Mouse (Mus musculus): ENCODE results near the gene 4930451I11Rik. TPM values are rescaled to one million over a fixed set of nuclear protein-coding genes. Genes with fewer than 3 reads are reported as not detected.

The 4930451I11Rik gene
- total RNA-seq, 4 experiments from 2014 or later: not detected

DNA sequence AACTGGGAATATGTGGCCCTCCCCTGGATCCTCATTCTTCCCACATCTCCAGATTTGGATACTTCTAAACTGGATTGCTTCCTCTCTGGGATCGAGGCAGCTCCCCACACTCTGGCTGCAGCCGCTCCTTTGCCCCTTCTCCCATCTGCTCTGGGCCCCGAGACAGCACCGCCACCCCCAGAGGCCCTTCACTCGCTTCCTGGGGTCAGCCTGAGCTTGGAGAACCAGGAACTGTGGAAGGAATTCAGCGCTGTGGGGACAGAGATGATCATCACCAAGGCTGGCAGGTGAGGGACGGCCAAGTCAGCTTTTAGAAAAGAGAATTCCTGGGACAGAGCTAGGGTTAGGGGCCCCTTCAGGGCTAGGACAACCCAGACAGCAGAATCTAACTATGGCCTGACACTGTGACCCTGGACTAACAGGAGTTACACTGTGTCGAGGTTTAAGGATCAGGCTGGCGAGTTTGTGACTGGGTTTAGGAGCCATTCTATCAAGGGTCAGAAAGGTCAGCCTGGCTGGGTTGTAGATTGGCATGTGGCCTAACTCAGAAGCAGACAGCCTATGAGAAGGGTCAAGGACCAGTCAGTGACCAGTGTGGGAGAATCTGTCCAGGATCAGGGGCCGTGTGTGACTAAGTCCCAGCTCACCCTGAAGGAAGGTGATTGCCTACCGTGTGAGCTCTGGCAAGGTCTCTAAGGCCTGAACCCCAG lies 49.6 kb downstream of the 4930451I11Rik start:
- DNase-seq (ENCODE audit: low spot score): no peak

GRCm38 (mm10) chr7:126780971-126781635 lies 50.3 kb downstream of the 4930451I11Rik start, which contains the start of gene Tbx6:
TSS of gene Tbx6 (plus strand) at chr7:126781483.
- DNase-seq (ENCODE audit: low spot score): no peak

Other genes with a start within 250 kb of the 4930451I11Rik start
- 1 to 10 TPM in 2 of 4 experiments, under 1 TPM in 2; 0.44 to 1.9 (median 0.75) TPM for gene Apobr, start 246.7 kb downstream of the 4930451I11Rik start, total RNA-seq (2022)
- gene Cln3, start 245.8 kb downstream of the 4930451I11Rik start, total RNA-seq (2022): 10 to 100 TPM; 12.9 to 15.6 (median 14.1) TPM
- not detected for gene Il27, start 236.7 kb downstream of the 4930451I11Rik start, total RNA-seq (2022)
- 1 to 10 TPM; 3.5 to 5.3 (median 4.7) TPM for gene Nupr1, start 200.8 kb downstream of the 4930451I11Rik start, total RNA-seq (2022)
- 10 to 100 TPM; 21.6 to 26.2 (median 24.9) TPM for gene Sgf29, start 182.3 kb downstream of the 4930451I11Rik start, total RNA-seq (2022)
- 10 to 100 TPM; 18.6 to 38.7 (median 31.5) TPM for gene Sult1a1, start 155.2 kb downstream of the 4930451I11Rik start, total RNA-seq (2022)
- 10 to 100 TPM; 52.4 to 70.4 (median 56.4) TPM for gene Bola2, start 136.2 kb downstream of the 4930451I11Rik start, total RNA-seq (2022)
- gene Slx1b, start 135.9 kb downstream of the 4930451I11Rik start, total RNA-seq (2022): 1 to 10 TPM; 3.2 to 6.2 (median 5.4) TPM
- 10 to 100 TPM in 1 of 4 experiments, 1 to 10 TPM in 3; 4.9 to 10.0 (median 6.2) TPM for gene Coro1a, start 123.9 kb downstream of the 4930451I11Rik start, total RNA-seq (2022)
- gene Mapk3, start 72.0 kb downstream of the 4930451I11Rik start, total RNA-seq (2022): 10 to 100 TPM; 46.5 to 52.3 (median 50.4) TPM
- gene Gdpd3, start 65.3 kb downstream of the 4930451I11Rik start, total RNA-seq (2022): 1 to 10 TPM; 1.3 to 2.2 (median 1.8) TPM
- 10 to 100 TPM; 46.6 to 99.6 (median 72.6) TPM for gene Ypel3, start 54.7 kb downstream of the 4930451I11Rik start, total RNA-seq (2022)
- gene Tbx6, start 50.2 kb downstream of the 4930451I11Rik start, total RNA-seq (2022): under 1 TPM; 0.40 to 0.49 (median 0.42) TPM
- 10 to 100 TPM; 32.7 to 36.8 (median 34.5) TPM for gene Ppp4c, start 39.1 kb downstream of the 4930451I11Rik start, total RNA-seq (2022)
- 10 to 100 TPM in 1 of 4 experiments, 1 to 10 TPM in 3; 6.9 to 10.1 (median 8.0) TPM for gene Fam57b, start 34.0 kb downstream of the 4930451I11Rik start, total RNA-seq (2022)
- gene Doc2a, start 15.8 kb upstream of the 4930451I11Rik start, total RNA-seq (2022): not detected
- 1 to 10 TPM; 4.8 to 9.6 (median 6.4) TPM for gene Hirip3, start 30.3 kb upstream of the 4930451I11Rik start, total RNA-seq (2022)
- gene Ino80e, start 30.7 kb upstream of the 4930451I11Rik start, total RNA-seq (2022): 10 to 100 TPM; 18.3 to 23.9 (median 21.3) TPM
- gene Taok2, start 53.1 kb upstream of the 4930451I11Rik start, total RNA-seq (2022): 10 to 100 TPM; 35.8 to 40.4 (median 38.5) TPM
- gene Tmem219, start 91.3 kb upstream of the 4930451I11Rik start, total RNA-seq (2022): 10 to 100 TPM; 10.3 to 13.1 (median 12.6) TPM
- 1 to 10 TPM; 6.6 to 9.3 (median 7.3) TPM for gene Kctd13, start 97.2 kb upstream of the 4930451I11Rik start, total RNA-seq (2022)
- gene Asphd1, start 117.9 kb upstream of the 4930451I11Rik start, total RNA-seq (2022): under 1 TPM in 1 of 4 experiments, not detected in 3; 0.19 TPM
- gene Sez6l2, start 118.9 kb upstream of the 4930451I11Rik start, total RNA-seq (2022): 1 to 10 TPM; 2.6 to 7.2 (median 6.4) TPM
- 10 to 100 TPM; 45.9 to 53.7 (median 50.7) TPM for gene Cdipt, start 144.3 kb upstream of the 4930451I11Rik start, total RNA-seq (2022)
- under 1 TPM in 3 of 4 experiments, not detected in 1; 0.37 to 0.60 (median 0.43) TPM for gene Cdiptos, start 144.5 kb upstream of the 4930451I11Rik start, total RNA-seq (2022)
- gene Mvp, start 183.0 kb upstream of the 4930451I11Rik start, total RNA-seq (2022): 10 to 100 TPM; 59.3 to 81.8 (median 73.5) TPM
- not detected for gene Pagr1b, start 184.8 kb upstream of the 4930451I11Rik start, total RNA-seq (2022)
- gene Pagr1a, start 185.7 kb upstream of the 4930451I11Rik start, total RNA-seq (2022): 10 to 100 TPM in 2 of 4 experiments, 1 to 10 TPM in 2; 8.3 to 22.2 (median 10.5) TPM
- 10 to 100 TPM; 28.1 to 33.3 (median 31.4) TPM for gene Gm42742, start 189.5 kb upstream of the 4930451I11Rik start, total RNA-seq (2022)
- gene Prrt2, start 189.6 kb upstream of the 4930451I11Rik start, total RNA-seq (2022): 1 to 10 TPM in 1 of 4 experiments, under 1 TPM in 1, not detected in 2; 0.87 to 1.1 TPM
- gene Maz, start 195.4 kb upstream of the 4930451I11Rik start, total RNA-seq (2022): 10 to 100 TPM; 48.5 to 55.9 (median 54.8) TPM
- 1 to 10 TPM in 3 of 4 experiments, not detected in 1; 1.2 to 2.2 (median 1.6) TPM for gene Kif22, start 210.8 kb upstream of the 4930451I11Rik start, total RNA-seq (2022)